Mouse (Mus musculus): ENCODE measurements around the gene Tbxa2r.

- TF ChIP-seq POLR2A (IDR thresholded peaks at IDR 0.05; ENCODE audit: extremely low read depth, insufficient read depth, low read length) (no peak), CTCF (IDR thresholded peaks at IDR 0.05; ENCODE audit: low read depth, low read length) (no peak)
Observed at GRCm38 (mm10) chr10:81356352-81356990, 27.9 kb downstream of the Tbxa2r start.
